Mouse (Mus musculus) midbrain, embryonic 12.5 days (tissue): ENCODE results near the gene Pqlc2. TPM values are rescaled to one million over a fixed set of nuclear protein-coding genes. Genes with fewer than 3 reads are reported as not detected.

Experiments used
- ATAC-seq: fragments of 200-750 bp; cut with Nextera tagmentation; 2 replicates; pipeline ENCODE4 v1.8.0; 2017; ENCODE audit warnings: low read depth, moderate TSS enrichment, moderate library complexity; ENCODE audit not compliant: low FRiP score
- H3K27ac ChIP-seq: fragments of 300-500 bp; sonication (generic); replicated peaks from 2 replicates; pipeline ENCODE4 v1.5.1; 2016; ENCODE audit warnings: mild to moderate bottlenecking
- H3K27me3 ChIP-seq: fragments of 300-500 bp; sonication (generic); 2 replicates; pipeline ENCODE4 v1.6.1; 2016; ENCODE audit warnings: mild to moderate bottlenecking
- H3K36me3 ChIP-seq: fragments of 300-500 bp; sonication (generic); 2 replicates; pipeline ENCODE4 v1.6.1; 2016
- H3K4me1 ChIP-seq: fragments of 300-500 bp; sonication (generic); 2 replicates; pipeline ENCODE4 v1.6.1; 2016
- H3K4me2 ChIP-seq: fragments of 300-500 bp; sonication (generic); replicated peaks from 2 replicates; pipeline ENCODE4 v1.6.1; 2016; ENCODE audit warnings: mild to moderate bottlenecking, moderate library complexity
- H3K4me3 ChIP-seq: fragments of 300-500 bp; sonication (generic); 2 replicates; pipeline ENCODE4 v1.5.1; 2016; ENCODE audit warnings: mild to moderate bottlenecking
- H3K9ac ChIP-seq: fragments of 300-500 bp; sonication (generic); replicated peaks from 2 replicates; pipeline ENCODE4 v1.6.1; 2016; ENCODE audit warnings: mild to moderate bottlenecking, moderate library complexity
- H3K9me3 ChIP-seq: fragments of 300-500 bp; sonication (generic); 2 replicates; pipeline ENCODE4 v1.6.1; 2016; ENCODE audit warnings: mild to moderate bottlenecking
- WGBS: fragments of 180-500 bp; shearing (Covaris S2); methylation state at CpG from one replicate; pipeline ENCODE4 v1.1.7; 2016; 5-methylcytosine and 5-hydroxymethylcytosine counted together
- polyA plus RNA-seq: library from polyadenylated mRNA; unstranded; fragments of >200 nt; fragmentation: Nextera tagmentation; extraction: Ambion mirVana; gene quantifications from 2 replicates; pipeline ENCODE4 v1.2.1, GENCODE M21; 2016

Pqlc2 gene
- polyA plus RNA-seq, 1 experiment from 2014 or later, result 14.1 TPM

DNA sequence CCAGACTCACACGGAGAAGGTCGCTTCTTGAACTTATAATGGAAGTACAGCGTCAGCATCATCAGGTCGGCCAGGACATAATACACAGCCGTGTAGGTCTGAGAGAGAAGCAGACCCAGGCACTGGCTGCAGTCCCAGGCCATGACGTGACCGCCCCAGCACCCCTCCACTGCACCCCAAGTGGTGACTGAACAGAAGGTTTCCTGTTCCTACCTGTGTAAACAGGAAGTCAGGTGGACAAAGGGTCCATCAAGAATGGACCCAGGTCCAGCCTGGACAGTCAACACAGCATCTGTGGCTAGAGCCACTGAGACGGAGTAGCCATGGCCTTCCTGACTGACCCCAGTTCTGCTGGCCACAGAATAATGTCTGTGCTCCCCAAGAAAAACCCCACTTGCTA, 8.7 kb downstream of the Pqlc2 start:
- H3K36me3 ChIP-seq, result peaks cover 13% of the 10 kb centered on the region; the same call in 1 of the 2 replicates
- H3K9me3 ChIP-seq, result no peaks in the 10 kb centered on the region
- no peak overlapping the region for H3K4me3 ChIP-seq
- ATAC-seq, result no peak
- H3K27me3 ChIP-seq, result no peaks in the 10 kb centered on the region
- no peak overlapping the region for H3K27ac ChIP-seq
- WGBS, result 93% methylated on average over 8 of the region's 8 CpGs
- no peak overlapping the region for H3K9ac ChIP-seq
- H3K4me1 ChIP-seq, result no peaks in the 10 kb centered on the region
- no peak overlapping the region for H3K4me2 ChIP-seq

DNA sequence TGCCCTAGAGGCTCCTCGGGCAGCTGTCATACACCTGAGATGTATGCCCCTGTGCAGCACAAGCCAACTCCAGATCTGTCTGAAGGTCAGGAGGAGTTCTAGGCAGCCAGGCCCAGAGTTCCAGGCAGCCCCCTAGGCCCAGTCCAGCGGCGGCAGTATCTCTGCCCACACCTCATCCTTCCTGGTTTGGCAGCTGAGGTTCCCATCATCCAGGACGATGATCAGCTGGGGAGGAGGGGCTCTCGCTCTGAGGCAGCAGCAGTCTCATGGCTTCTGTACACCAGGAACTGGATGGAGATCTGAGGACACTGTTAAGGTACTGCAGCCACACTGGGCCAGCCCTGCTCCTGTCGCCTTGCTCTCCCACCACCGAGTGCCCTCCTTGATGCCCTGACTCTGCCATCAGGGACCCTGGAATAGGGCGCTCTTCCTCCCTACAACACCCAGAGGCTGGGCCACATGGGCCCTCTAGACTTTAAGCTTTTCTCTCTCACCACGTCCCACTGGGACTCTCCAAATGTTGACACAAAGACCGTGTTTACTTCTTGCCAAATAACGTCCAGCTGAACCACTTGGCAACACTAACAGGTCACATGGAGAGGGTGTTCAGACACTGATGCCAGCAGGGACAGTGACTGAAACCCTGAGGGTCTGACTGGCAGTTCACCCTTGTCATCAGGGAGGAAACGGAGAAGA, 11.7 kb downstream of the Pqlc2 start:
- H3K36me3 ChIP-seq, result peaks cover 13% of the 10 kb centered on the region; the same call in 1 of the 2 replicates

DNA sequence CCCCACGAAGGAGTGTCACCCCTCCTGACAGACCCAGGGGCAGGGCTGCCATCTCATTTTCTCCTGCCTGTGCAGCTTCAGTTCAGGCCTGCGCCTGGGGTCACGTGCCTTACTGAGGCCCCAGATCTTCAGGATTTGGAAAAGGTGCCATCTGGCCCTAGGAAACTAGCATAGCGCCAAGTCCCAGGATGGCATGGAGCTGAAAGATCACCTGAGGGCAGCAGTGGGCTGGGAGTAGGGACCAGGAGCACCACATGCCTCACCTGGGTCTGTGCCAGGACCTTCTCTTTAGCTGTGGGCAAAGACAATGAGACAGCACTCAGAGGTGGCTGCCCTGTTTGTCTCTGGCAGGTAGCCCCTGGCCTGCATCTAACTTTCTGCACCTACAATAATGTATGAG, 12.9 kb downstream of the Pqlc2 start:
- H3K4me3 ChIP-seq, result no peak overlapping the region
- 92% methylated on average over 4 of the region's 4 CpGs for WGBS
- no peak overlapping the region for H3K9ac ChIP-seq
- ATAC-seq, result no peak
- H3K4me1 ChIP-seq, result no peaks in the 10 kb centered on the region
- H3K4me2 ChIP-seq, result no peak overlapping the region
- no peaks in the 10 kb centered on the region for H3K27me3 ChIP-seq
- H3K36me3 ChIP-seq, result peaks cover 13% of the 10 kb centered on the region; the same call in 1 of the 2 replicates
- H3K27ac ChIP-seq, result no peak overlapping the region
- no peaks in the 10 kb centered on the region for H3K9me3 ChIP-seq

More for the DNA sequence above, 11.7 kb downstream of the Pqlc2 start:
- Histone ChIP-seq H3K27ac (no peak overlapping the region), H3K27me3 (no peaks in the 10 kb centered on the region), H3K9me3 (no peaks in the 10 kb centered on the region), H3K9ac (no peak overlapping the region), H3K4me3 (no peak overlapping the region), H3K4me1 (no peaks in the 10 kb centered on the region), H3K4me2 (no peak overlapping the region)
- no peak for ATAC-seq
- WGBS, result 90% methylated on average over 12 of the region's 12 CpGs

DNA sequence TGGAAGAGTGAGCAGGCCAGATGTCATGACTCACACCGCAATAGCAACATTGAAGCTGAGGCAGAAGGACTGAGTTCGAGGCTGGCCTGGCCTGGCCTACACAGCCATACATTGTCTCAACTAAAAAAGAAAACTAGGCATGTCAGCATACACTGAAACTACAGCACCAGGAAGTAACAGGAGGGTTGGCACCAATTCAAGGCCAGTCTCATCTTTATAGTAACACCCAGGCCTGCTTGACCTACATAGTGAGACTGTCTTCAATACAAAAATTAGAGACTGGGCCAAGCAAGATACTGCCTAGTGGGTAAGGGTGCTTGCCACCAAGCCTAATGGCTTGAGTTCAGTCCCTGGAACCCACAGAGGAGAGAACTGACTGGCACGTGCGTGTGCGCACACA, 18.5 kb downstream of the Pqlc2 start:
- peaks cover 47% of the 10 kb centered on the region for H3K36me3 ChIP-seq
- no peak overlapping the region for H3K4me2 ChIP-seq
- no peaks in the 10 kb centered on the region for H3K27me3 ChIP-seq
- H3K4me3 ChIP-seq, result no peak overlapping the region
- H3K9ac ChIP-seq, result no peak overlapping the region
- H3K27ac ChIP-seq, result no peak overlapping the region
- WGBS, result 95% methylated on average over 5 of the region's 5 CpGs
- H3K4me1 ChIP-seq, result no peaks in the 10 kb centered on the region
- no peaks in the 10 kb centered on the region for H3K9me3 ChIP-seq
- ATAC-seq, result no peak

DNA sequence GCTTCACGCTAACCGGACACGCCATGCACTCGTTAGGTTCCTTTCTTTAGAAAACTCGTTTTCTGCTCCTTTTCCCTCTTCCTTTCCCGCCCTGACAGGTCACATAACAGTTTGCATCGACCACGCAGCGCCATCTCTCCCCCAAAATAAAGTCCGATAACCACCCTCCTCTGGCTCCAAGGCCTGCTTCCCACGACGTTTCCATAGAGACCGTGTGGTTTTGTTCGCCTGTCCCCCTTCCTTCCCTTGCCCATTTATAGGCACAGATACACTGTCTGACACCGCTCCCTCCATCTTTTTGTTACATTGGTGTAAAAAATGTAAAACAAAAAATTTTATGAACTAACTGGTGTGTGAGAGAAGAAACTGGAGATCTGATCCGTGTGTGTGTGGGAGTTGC, 19.4 kb downstream of the Pqlc2 start:
- H3K4me2 ChIP-seq, result no peak overlapping the region
- WGBS, result 89% methylated on average over 16 of the region's 16 CpGs
- no peak overlapping the region for H3K27ac ChIP-seq
- no peak for ATAC-seq
- H3K9me3 ChIP-seq, result no peaks in the 10 kb centered on the region
- H3K4me1 ChIP-seq, result no peaks in the 10 kb centered on the region
- no peak overlapping the region for H3K4me3 ChIP-seq
- no peaks in the 10 kb centered on the region for H3K27me3 ChIP-seq
- H3K36me3 ChIP-seq, result peaks cover 54% of the 10 kb centered on the region
- no peak overlapping the region for H3K9ac ChIP-seq

DNA sequence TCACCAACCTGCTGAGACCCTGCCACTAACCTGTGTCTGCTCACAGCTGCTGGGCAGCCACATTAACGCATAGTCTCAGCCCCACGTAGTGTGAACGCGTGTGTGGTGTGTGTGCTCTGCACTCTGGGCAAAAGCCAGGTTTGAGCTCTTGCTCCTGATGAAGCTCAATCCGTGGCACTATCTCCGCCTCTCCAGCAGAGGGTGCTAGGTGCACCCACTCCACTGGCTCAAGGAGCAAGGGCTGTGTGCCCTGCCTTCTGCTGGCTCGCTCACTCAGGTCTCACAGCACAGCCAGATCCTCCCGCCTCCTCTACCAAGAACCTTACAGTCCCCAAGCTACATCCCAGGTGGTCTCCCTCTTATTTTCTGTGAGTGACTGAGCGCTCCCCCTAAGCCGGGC, 21.5 kb downstream of the Pqlc2 start:
- WGBS, result 71% methylated on average over 10 of the region's 10 CpGs
- no peak overlapping the region for H3K27ac ChIP-seq

DNA sequence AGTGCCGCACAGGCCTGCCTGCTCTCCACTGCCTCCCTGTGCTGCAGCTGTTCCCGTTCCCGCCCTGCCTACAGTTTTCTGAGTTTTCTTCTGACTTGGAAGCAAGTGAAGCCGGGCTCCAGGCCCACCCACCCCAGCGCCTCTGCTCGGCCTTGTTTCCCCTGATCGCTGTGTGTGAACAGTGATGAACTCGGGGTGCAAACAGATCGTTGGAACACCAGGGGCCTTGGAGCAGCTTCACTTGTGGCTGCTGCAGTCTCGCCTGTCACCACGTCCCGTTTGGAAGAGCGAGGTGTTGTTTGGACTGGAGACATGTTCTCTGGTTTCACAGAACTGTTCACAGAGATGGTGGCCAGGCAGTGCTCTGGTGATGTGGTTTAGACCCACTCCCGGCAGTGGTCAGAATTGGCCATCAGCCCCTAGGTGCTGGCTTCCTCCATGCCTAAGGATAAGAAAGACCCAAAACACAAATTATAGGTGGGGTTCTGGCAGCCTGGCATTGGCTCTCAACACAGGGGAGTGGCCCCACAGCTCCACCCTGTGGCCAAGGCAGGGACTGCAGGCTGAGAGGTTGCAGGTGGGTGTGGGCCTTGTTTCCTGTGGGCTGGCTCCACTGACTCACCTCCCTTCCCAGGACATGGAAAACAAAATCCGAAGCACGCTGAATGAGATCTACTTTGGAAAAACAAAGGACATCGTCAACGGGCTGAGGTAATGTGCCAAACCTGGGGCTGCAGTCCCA, 23.2 kb downstream of the Pqlc2 start:
- no peak for ATAC-seq
- no peak overlapping the region for H3K9ac ChIP-seq
- H3K4me2 ChIP-seq, result no peak overlapping the region
- no peaks in the 10 kb centered on the region for H3K4me1 ChIP-seq
- WGBS, result 87% methylated on average over 18 of the region's 18 CpGs
- no peak overlapping the region for H3K4me3 ChIP-seq
- H3K27me3 ChIP-seq, result no peaks in the 10 kb centered on the region
- no peak overlapping the region for H3K27ac ChIP-seq
- H3K36me3 ChIP-seq, result peaks cover 83% of the 10 kb centered on the region
- no peaks in the 10 kb centered on the region for H3K9me3 ChIP-seq

More for the DNA sequence above, 21.5 kb downstream of the Pqlc2 start:
- H3K4me2 ChIP-seq, result no peak overlapping the region
- H3K36me3 ChIP-seq, result peaks cover 69% of the 10 kb centered on the region
- no peaks in the 10 kb centered on the region for H3K4me1 ChIP-seq
- no peak overlapping the region; the same call in 1 of the 2 replicates for H3K9ac ChIP-seq
- no peak overlapping the region for H3K4me3 ChIP-seq
- no peaks in the 10 kb centered on the region for H3K9me3 ChIP-seq
- no peaks in the 10 kb centered on the region for H3K27me3 ChIP-seq
- no peak for ATAC-seq

DNA sequence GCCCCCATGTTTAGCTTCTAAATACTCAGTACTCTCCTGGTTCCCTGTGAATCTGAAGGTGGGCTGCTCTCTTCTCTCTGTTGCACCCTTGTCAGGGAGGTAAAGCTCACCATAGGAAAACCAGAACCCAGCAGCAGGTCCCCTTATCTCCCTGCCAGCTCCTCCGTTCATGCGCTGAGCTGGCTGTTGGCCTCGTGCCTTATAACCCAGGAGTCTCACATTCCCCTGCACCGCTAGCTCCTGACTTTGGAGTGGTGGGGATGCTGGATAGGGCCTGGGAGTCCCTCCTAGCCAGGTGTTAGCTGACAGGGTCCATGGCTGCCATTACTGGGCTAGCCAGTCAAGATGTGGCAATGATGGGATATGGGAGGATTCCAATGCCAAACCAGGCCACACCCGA, 24.3 kb downstream of the Pqlc2 start:
- Histone ChIP-seq H3K4me1 (no peaks in the 10 kb centered on the region), H3K9me3 (no peaks in the 10 kb centered on the region), H3K9ac (no peak overlapping the region), H3K4me3 (no peak overlapping the region), H3K36me3 (peaks cover 86% of the 10 kb centered on the region), H3K27ac (no peak overlapping the region), H3K27me3 (no peaks in the 10 kb centered on the region), H3K4me2 (no peak overlapping the region)
- 90% methylated on average over 5 of the region's 5 CpGs for WGBS
- ATAC-seq, result no peak

DNA sequence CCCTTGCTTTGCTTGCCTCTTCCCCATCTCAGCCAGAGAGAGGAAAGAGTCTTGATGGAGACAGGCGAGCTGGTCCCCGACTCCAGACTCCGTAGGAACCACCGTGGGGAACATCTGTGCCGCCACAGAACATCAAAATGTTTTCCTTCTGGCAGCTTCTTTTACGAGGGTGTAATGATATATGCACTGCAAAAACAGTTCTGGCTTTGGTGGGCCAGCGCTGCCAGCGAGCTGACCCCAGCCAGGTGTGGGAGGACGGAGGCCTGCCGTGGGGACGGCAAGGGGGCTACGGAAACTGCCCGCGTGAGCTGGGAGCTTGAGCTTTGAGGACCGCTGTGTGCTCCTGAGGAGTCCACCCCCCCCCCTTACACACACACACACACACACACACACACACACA, 25.6 kb downstream of the Pqlc2 start:
- no peaks in the 10 kb centered on the region for H3K9me3 ChIP-seq
- no peak overlapping the region for H3K9ac ChIP-seq
- H3K4me2 ChIP-seq, result no peak overlapping the region
- no peak overlapping the region for H3K27ac ChIP-seq
- H3K36me3 ChIP-seq, result peaks cover 87% of the 10 kb centered on the region
- ATAC-seq, result no peak
- no peaks in the 10 kb centered on the region for H3K4me1 ChIP-seq
- WGBS, result 94% methylated on average over 12 of the region's 15 CpGs
- H3K4me3 ChIP-seq, result no peak overlapping the region
- no peaks in the 10 kb centered on the region for H3K27me3 ChIP-seq

DNA sequence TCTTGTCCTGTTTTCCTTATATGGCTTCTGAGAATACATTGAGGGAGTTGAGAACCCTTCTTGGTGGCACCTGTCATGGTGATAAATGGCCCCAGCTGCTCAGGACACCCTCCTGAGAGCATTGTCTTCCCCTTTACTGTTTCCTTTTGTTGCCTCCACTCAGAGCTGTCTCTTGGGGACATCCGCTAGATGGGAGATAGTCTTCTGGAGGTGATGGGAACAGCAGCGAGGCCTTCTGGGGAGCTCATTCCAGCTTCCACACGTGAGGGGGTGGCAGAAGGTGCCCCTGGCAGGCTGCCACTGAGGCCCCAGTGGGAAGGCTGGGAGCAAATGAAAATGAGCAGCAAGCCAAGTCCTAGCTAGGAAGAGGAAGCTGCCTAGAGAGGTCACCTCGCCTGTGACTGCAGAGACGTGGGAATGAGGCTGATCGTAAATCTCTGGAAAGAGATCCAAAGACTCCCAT, 27.5 kb downstream of the Pqlc2 start:
- no peak overlapping the region for H3K4me2 ChIP-seq
- H3K4me1 ChIP-seq, result no peaks in the 10 kb centered on the region
- H3K27me3 ChIP-seq, result no peaks in the 10 kb centered on the region
- H3K9me3 ChIP-seq, result no peaks in the 10 kb centered on the region
- WGBS, result 83% methylated on average over 6 of the region's 6 CpGs
- no peak overlapping the region for H3K4me3 ChIP-seq
- no peak overlapping the region for H3K9ac ChIP-seq
- ATAC-seq, result no peak
- H3K27ac ChIP-seq, result no peak overlapping the region
- peaks cover 76% of the 10 kb centered on the region for H3K36me3 ChIP-seq

DNA sequence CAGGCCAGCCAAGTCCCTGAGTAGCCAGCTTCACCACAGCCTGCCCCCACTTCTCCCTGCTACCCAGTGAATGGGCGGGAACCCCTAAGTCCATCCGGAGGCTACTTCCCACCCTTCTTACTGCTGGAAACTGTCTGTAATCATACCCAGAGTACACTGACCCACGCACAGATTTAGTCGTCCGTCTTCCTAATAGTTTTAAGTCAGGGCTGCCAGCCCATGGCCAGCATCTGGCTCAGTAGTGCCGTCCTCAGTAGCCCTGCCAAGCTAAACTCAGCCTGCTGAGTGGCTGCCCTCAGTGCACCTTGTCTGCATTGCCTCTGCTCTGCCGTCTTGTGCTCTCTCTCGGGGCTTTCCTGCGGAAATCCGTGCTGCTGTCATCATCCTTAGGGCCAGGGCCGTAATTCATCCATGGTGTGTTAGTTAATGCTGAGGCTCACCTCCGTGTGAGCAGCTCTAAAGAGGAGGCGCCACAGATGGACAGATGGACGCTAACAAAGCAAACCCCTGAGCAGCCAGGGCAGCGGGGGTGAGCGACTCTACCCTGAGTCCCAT, 28.6 kb downstream of the Pqlc2 start:
- Histone ChIP-seq H3K4me2 (no peak overlapping the region), H3K9ac (no peak overlapping the region), H3K4me1 (no peaks in the 10 kb centered on the region), H3K27ac (no peak overlapping the region), H3K36me3 (peaks cover 66% of the 10 kb centered on the region), H3K4me3 (no peak overlapping the region), H3K27me3 (no peaks in the 10 kb centered on the region), H3K9me3 (no peaks in the 10 kb centered on the region)
- 94% methylated on average over 16 of the region's 16 CpGs for WGBS
- no peak for ATAC-seq

DNA sequence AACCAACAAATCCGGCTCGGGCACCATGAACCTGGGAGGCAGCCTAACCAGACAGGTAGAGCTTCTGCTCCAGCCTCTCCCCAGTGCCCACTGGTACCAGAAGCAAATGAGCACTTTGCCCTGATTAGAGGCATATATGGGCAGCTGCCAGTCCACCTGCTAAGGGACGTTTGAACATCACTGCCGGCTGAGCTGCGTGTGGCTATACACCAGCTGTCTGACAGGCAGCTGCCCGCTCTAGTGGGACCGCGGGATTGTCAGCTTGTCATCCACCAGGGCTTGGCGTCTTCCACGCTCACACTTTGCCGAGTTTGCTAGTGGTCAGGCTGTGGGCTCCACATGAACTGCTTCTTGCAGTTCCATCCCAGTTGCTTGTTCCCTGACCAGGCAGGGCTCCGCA, 30.0 kb downstream of the Pqlc2 start:
- 93% methylated on average over 12 of the region's 12 CpGs for WGBS
- Histone ChIP-seq H3K27ac (no peak overlapping the region), H3K9me3 (no peaks in the 10 kb centered on the region), H3K27me3 (no peaks in the 10 kb centered on the region), H3K9ac (no peak overlapping the region), H3K4me1 (no peaks in the 10 kb centered on the region), H3K4me3 (no peak overlapping the region), H3K4me2 (no peak overlapping the region), H3K36me3 (peaks cover 55% of the 10 kb centered on the region)
- no peak for ATAC-seq
